Mouse (Mus musculus): ENCODE data around the gene Rbm45.

Rbm45 gene

DNA sequence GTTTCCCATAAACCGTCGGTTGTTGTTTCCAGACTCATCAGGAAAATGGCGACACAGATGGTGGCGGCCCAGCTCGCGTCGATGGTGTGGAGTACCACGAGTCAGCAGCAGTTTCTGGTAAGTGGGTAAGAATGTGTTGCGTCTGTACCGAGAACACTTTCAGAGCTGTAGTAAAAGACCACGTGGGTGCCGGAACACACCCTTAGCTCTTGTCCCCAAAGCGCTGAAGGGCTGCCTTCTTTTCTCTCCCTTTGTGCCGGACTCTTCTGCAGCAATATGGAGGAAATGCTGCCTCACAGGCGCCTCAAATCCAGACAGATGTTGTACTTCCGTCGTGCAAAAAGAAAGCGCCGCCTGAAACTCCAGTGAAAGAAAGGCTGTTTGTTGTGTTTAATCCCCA lies 8.9 kb downstream of the Rbm45 start:
- no peak for DNase-seq (ENCODE audit: extremely low read depth, low read depth)

GRCm38 (mm10) chr2:76386531-76386930 lies 16.7 kb downstream of the Rbm45 start:
- DNase-seq (ENCODE audit: extremely low read depth, low read depth): no peak

- no peak for DNase-seq (ENCODE audit: extremely low read depth, low read depth)
Observed at GRCm38 (mm10) chr2:76400178-76400577, 30.4 kb downstream of the Rbm45 start.

GRCm38 (mm10) chr2:76405596-76406150 lies 35.9 kb downstream of the Rbm45 start:
- no peak for DNase-seq (ENCODE audit: extremely low read depth, low read depth)

- DNase-seq (ENCODE audit: extremely low read depth, low read depth): no peak
Observed at GRCm38 (mm10) chr2:76406151-76406936, 36.6 kb downstream of the Rbm45 start, which contains the start of gene Osbpl6. Osbpl6 (plus strand) TSS chr2:76406508.

- no peak for DNase-seq (ENCODE audit: extremely low read depth, low read depth)
Observed at GRCm38 (mm10) chr2:76406937-76407441, 37.2 kb downstream of the Rbm45 start.

DNA sequence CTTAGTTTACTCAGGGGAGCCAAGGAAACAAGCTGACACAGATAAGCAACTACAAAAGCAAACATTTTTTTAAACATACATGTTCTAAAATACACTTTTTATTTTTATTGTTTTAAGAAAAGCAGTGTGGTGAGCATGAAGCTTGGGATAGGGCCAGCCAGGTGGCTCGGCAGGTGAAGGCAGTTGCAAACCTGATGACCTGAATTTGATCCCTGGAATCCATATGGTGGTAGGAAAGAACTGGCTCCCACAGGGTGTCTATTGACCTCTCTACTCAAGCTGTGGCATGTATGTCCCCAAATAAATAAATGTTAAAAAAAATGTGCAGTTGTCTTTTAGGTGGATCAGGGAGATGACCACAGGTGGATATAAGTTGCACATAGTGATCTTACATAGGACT lies 39.7 kb downstream of the Rbm45 start:
- no peak for DNase-seq (ENCODE audit: extremely low read depth, low read depth)

- no peak for DNase-seq (ENCODE audit: extremely low read depth, low read depth)
Observed at GRCm38 (mm10) chr2:76409986-76410385, 40.2 kb downstream of the Rbm45 start.

- no peak for DNase-seq (ENCODE audit: extremely low read depth, low read depth)
Observed at GRCm38 (mm10) chr2:76412924-76413323, 43.1 kb downstream of the Rbm45 start.

DNA sequence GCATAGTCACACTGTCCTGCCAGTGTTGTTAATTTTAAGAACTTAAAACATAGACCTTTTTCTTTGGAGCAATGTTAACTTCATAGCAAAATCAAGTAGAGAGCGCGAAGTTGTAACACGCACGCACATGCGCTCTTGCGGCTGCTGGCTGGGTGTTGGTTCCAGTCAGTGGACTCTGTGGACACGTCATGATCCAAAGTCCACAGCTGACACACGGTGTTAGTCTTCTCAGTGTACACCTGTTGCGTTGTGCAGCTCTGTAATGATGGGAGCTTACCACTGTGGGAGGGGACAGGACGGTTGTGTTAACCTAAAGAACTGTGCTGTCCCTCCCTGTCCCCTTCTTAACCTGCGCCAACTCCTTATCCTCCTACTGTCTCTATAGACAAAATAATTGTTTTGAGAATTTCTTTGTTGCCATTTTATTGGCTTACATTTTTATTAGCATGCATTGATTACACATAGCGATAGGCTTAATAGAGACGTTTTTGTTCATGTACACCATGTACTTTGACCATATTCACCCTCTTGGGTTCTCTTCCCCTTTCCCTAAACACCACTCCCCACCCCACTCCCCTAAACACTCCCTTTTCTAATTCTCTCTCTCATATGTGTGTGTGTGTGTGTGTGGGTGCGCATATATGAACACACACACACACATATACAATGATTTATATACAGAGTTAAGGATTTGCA lies 47.8 kb downstream of the Rbm45 start:
- no peak for DNase-seq (ENCODE audit: extremely low read depth, low read depth)

DNA sequence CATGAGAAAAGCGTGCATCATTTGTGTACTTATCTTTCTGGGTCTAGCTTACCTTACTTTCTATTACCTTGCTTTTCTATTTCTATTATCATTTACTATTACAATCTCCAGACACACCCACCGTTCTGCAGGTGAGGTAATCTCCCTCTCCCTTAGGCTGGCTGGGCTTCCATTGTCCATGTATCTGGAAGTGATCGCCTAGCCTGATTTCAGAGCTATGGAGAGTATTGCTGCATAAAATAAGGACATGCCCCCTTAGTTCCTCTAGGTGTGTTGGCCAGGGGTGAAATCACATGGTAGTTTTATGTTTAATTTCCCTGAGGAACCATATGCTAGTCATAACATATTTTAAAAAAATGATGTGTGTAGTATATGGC lies 48.3 kb downstream of the Rbm45 start:
- no peak for DNase-seq (ENCODE audit: extremely low read depth, low read depth)

DNA sequence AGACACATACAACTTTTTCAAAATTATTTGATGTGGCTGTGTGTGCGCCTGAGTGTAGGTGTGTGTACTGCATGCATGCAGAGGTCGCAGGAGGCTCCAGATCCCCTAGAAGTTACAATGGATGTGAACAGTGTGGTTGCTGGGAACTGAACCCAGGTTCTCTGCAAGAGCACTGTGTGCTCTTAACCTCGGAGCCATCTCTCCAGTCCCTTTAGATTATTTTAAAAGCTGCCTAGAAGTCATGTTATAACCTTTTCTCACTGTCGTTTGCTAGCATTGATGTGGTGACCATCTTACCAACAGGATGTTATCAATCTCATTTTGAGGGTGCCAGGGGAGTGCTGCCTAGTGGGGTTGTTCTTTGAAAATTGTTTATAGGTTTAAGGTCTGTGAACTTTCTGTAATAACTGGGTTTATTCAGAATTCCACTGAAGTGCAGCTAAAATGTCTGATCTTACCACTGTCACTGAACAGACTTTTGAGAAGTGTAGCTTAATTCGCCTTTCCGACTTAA lies 51.7 kb downstream of the Rbm45 start:
- DNase-seq (ENCODE audit: extremely low read depth, low read depth): no peak

- DNase-seq (ENCODE audit: extremely low read depth, low read depth): no peak
Observed at GRCm38 (mm10) chr2:76426816-76427215, 57.0 kb downstream of the Rbm45 start.

DNA sequence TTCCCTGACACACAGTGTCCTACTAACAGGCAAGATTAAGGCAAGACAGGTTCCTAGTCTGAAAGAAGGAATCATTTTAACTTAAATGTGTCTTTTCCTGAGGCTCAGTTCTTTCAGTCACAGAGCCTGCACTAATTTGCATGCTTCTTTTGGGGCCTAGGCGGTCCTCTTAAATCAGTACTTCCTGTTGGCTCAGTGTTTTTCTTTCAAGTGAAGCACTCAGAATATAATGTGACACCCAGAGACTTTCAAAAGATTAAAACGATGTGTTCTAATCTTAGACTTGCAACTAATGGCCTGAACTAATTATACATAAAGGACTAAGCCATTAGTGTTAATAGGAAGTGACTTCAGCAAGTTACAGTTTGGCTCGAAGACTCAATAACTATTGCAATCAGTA lies 59.5 kb downstream of the Rbm45 start:
- DNase-seq (ENCODE audit: extremely low read depth, low read depth): no peak

DNA sequence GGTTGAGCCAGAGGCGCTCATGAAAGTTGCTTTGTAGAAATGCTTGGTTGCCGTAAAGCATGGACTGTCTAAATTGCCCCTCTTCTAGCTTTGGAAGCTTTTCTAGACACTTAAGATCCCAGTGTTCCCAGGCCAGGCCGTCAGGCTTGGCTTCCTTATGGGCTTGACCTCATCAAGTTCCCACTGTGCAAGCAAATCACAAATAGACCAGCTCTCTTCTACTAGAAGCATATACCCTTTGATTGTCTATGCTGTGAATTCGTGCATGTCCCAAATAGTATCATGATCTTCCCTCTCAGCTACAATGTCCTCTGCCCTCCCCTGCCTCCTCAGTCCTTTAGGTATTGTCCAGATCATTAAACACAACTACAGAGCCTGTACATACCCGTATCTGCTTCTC lies 60.1 kb downstream of the Rbm45 start:
- DNase-seq (ENCODE audit: extremely low read depth, low read depth): no peak

GRCm38 (mm10) chr2:76430539-76430938 lies 60.8 kb downstream of the Rbm45 start:
- DNase-seq (ENCODE audit: extremely low read depth, low read depth): no peak

Measured in MEL-GATA-1-ER (cell line).